Mouse (Mus musculus): ENCODE results near the gene Mgme1. TPM values are rescaled to one million over a fixed set of nuclear protein-coding genes. Genes with fewer than 3 reads are reported as not detected.
A peak's percentile ranks its signal among the peaks of the same experiment; 100 is the strongest.

The Mgme1 gene
- total and polyA plus RNA-seq, 2 experiments from 2014 or later, result 5.4 to 5.8 TPM

DNA sequence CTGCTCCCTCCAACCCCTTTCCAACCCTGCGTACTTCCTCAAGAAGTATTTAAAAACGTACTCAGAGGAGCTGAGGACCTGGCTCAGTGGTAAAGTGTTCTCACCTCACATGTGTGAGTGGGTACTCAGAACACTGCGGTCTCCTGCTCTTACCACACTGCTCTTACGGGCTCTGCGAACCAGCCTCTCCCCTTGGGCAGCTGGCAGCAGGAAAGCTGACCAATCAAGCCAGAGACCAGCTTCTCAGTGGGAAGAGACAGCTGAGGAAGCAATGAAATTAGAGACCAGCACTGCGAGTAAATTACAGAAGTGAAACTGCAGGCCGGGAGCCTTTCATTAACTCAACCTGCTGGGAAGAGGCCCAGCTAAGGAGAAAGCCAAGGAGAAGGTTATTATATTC lies 25.0 kb upstream of the Mgme1 start:
- H3K9ac ChIP-seq, result no peak overlapping the region
- H3K27ac ChIP-seq (ENCODE audit: low read depth, low read length), result no peak overlapping the region
- H3K4me1 ChIP-seq (ENCODE audit: insufficient read depth), result no peaks in the 10 kb centered on the region
- 71% methylated on average over 7 of the region's 7 CpGs for WGBS
- H3K27me3 ChIP-seq (ENCODE audit: insufficient read depth, low read length), result no peaks in the 10 kb centered on the region
- H3K4me2 ChIP-seq (ENCODE audit: low read depth), result no peak overlapping the region
- DNase-seq, result no peak
- TF ChIP-seq CTCF (IDR thresholded peaks at IDR 0.05; ENCODE audit: low read depth), result no peak
- H3K4me3 ChIP-seq (ENCODE audit: low read depth, low read length), result no peak overlapping the region
- no peaks in the 10 kb centered on the region for H3K9me3 ChIP-seq (ENCODE audit: low read length)
- H3K36me3 ChIP-seq (ENCODE audit: insufficient read depth), result peaks cover 18% of the 10 kb centered on the region
- ATAC-seq, result no peak

DNA sequence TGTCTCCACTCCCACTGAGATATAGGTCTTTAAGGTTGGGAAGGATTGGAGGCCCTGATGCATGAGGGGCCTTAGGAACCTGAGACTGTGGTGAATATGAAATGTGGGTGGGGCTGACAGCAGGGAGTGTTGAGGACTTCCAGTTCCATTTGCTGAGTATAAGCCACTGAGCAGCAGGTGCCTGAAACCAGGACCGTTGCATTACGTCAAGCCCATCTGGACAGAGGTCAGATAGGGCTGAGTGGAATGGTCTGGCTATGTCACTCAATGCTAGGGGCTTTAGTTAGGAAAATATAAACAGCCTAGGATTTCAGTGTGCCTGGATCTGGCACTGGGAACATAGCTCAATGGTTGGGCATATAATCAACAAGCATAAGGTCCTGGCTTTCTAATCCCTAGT lies 24.2 kb upstream of the Mgme1 start:
- Histone ChIP-seq H3K9me3 (ENCODE audit: low read length) (no peaks in the 10 kb centered on the region), H3K27me3 (ENCODE audit: insufficient read depth, low read length) (no peaks in the 10 kb centered on the region), H3K4me2 (ENCODE audit: low read depth) (no peak overlapping the region), H3K4me1 (ENCODE audit: insufficient read depth) (no peaks in the 10 kb centered on the region), H3K27ac (ENCODE audit: low read depth, low read length) (no peak overlapping the region), H3K4me3 (ENCODE audit: low read depth, low read length) (no peak overlapping the region), H3K9ac (no peak overlapping the region), H3K36me3 (ENCODE audit: insufficient read depth) (peaks cover 25% of the 10 kb centered on the region)
- no peak for TF ChIP-seq CTCF (IDR thresholded peaks at IDR 0.05; ENCODE audit: low read depth)
- no peak for ATAC-seq
- DNase-seq, result no peak
- 80% methylated on average over 2 of the region's 2 CpGs for WGBS

DNA sequence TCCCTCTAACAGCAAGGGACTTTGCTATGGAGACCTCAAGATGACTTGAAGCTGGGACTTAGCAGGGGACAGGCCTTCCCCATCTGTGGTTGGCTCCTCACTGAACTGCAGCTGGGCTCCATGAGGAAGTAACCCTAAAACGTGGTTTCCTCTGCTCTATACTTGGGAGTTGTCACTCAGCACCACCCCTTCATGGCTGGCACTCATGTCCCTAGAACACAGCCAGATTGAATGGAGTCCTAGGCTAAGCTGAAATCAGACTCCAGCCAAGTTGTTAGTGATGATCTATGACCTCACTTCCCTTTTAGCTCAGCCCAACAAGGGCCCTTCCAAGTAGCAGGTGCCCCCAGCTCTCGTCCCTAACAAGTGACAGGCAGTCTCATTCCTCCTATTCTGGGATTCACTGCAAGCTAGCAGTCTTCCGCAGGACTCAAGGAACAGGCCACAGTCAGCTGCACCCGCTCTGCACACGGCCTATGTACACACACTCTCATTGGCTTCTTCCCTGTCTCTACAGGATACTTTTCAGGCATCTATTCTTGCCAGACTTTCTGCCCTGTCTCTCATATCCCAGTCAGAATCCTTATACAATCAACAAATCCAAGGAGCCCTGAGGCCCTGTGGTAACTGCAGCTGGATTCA lies 23.0 kb upstream of the Mgme1 start:
- Histone ChIP-seq H3K9me3 (ENCODE audit: low read length) (no peaks in the 10 kb centered on the region), H3K27me3 (ENCODE audit: insufficient read depth, low read length) (no peaks in the 10 kb centered on the region), H3K9ac (no peak overlapping the region), H3K4me1 (ENCODE audit: insufficient read depth) (no peaks in the 10 kb centered on the region), H3K27ac (ENCODE audit: low read depth, low read length) (no peak overlapping the region), H3K4me3 (ENCODE audit: low read depth, low read length) (no peak overlapping the region), H3K4me2 (ENCODE audit: low read depth) (no peak overlapping the region), H3K36me3 (ENCODE audit: insufficient read depth) (peaks cover 35% of the 10 kb centered on the region)
- DNase-seq (no peak), ATAC-seq (peak; percentile 34)
- no peak for TF ChIP-seq CTCF (IDR thresholded peaks at IDR 0.05; ENCODE audit: low read depth)
- 43% methylated on average over 5 of the region's 5 CpGs for WGBS

- H3K4me3 ChIP-seq (ENCODE audit: low read depth, low read length), result no peak overlapping the region
- H3K27me3 ChIP-seq (ENCODE audit: insufficient read depth, low read length), result no peaks in the 10 kb centered on the region
- no peak for DNase-seq
- no peaks in the 10 kb centered on the region for H3K9me3 ChIP-seq (ENCODE audit: low read length)
- H3K9ac ChIP-seq, result no peak overlapping the region
- H3K36me3 ChIP-seq (ENCODE audit: insufficient read depth), result peaks cover 47% of the 10 kb centered on the region
- H3K27ac ChIP-seq (ENCODE audit: low read depth, low read length), result no peak overlapping the region
- 35% methylated on average over 4 of the region's 4 CpGs for WGBS
- no peak overlapping the region for H3K4me2 ChIP-seq (ENCODE audit: low read depth)
- no peaks in the 10 kb centered on the region for H3K4me1 ChIP-seq (ENCODE audit: insufficient read depth)
- no peak for TF ChIP-seq CTCF (IDR thresholded peaks at IDR 0.05; ENCODE audit: low read depth)
- ATAC-seq, result no peak
These were observed 21.7 kb upstream of the Mgme1 start for GRCm38 (mm10) chr2:144248613-144249376.

DNA sequence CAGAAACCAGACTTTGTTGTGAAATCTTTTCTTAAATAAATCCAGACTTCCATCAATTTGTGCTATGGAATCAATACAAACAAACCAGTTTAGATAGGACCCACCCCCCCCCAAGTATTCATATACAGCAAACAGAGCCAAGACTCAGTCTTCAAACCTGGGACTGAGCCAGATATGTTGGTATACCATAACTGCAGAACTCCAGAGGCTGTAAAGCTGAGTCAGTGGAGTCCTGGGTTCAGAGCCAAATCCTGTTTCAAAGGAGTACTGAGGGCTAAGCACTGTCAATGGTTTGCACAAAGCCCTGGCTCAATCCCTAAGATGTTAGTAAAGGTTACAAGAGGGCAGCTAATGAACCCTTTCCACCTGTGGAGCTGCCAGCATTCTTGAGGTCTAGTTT lies 20.4 kb upstream of the Mgme1 start:
- no peak for TF ChIP-seq CTCF (IDR thresholded peaks at IDR 0.05; ENCODE audit: low read depth)
- Histone ChIP-seq H3K27ac (ENCODE audit: low read depth, low read length) (no peak overlapping the region), H3K9me3 (ENCODE audit: low read length) (no peaks in the 10 kb centered on the region), H3K4me3 (ENCODE audit: low read depth, low read length) (no peak overlapping the region), H3K36me3 (ENCODE audit: insufficient read depth) (peaks cover 60% of the 10 kb centered on the region), H3K4me1 (ENCODE audit: insufficient read depth) (no peaks in the 10 kb centered on the region), H3K9ac (no peak overlapping the region), H3K4me2 (ENCODE audit: low read depth) (no peak overlapping the region), H3K27me3 (ENCODE audit: insufficient read depth, low read length) (no peaks in the 10 kb centered on the region)
- no peak for DNase-seq
- ATAC-seq, result no peak

DNA sequence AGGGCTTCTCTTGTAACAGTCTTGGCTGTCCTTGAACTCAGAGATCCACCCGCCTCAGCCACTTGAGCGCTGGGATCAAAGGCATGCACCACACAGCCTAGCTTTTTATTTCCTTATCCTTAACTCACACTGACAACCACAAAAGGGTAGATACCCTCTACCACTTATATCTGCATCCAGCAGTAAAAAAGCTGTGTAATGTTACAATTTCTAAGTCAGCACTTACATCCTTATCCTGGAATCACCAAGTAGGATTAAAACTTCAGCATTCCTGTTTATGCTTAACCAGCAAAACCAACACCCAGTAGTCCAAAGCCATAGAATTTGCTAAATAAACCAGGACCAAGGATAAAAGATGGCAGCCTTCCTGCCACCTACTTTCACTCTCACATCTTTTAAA lies 7.6 kb upstream of the Mgme1 start:
- H3K4me1 ChIP-seq (ENCODE audit: insufficient read depth), result no peaks in the 10 kb centered on the region
- no peak overlapping the region for H3K4me3 ChIP-seq (ENCODE audit: low read depth, low read length)
- no peak for ATAC-seq
- H3K9ac ChIP-seq, result no peak overlapping the region
- no peaks in the 10 kb centered on the region for H3K27me3 ChIP-seq (ENCODE audit: insufficient read depth, low read length)
- 91% methylated on average over 2 of the region's 2 CpGs for WGBS
- H3K9me3 ChIP-seq (ENCODE audit: low read length), result no peaks in the 10 kb centered on the region
- TF ChIP-seq CTCF (IDR thresholded peaks at IDR 0.05; ENCODE audit: low read depth), result no peak
- H3K36me3 ChIP-seq (ENCODE audit: insufficient read depth), result peaks cover 18% of the 10 kb centered on the region
- H3K27ac ChIP-seq (ENCODE audit: low read depth, low read length), result no peak overlapping the region
- DNase-seq, result no peak
- no peak overlapping the region for H3K4me2 ChIP-seq (ENCODE audit: low read depth)

- Histone ChIP-seq H3K4me3 (ENCODE audit: low read depth, low read length) (no peak overlapping the region), H3K4me1 (ENCODE audit: insufficient read depth) (peaks cover 14% of the 10 kb centered on the region), H3K4me2 (ENCODE audit: low read depth) (no peak overlapping the region), H3K36me3 (ENCODE audit: insufficient read depth) (peaks cover under 1% of the 10 kb centered on the region; the same call in 1 of the 2 replicates), H3K27me3 (ENCODE audit: insufficient read depth, low read length) (no peaks in the 10 kb centered on the region), H3K9me3 (ENCODE audit: low read length) (no peaks in the 10 kb centered on the region), H3K9ac (no peak overlapping the region), H3K27ac (ENCODE audit: low read depth, low read length) (no peak overlapping the region)
- DNase-seq, result no peak
- no peak for ATAC-seq
- TF ChIP-seq CTCF (IDR thresholded peaks at IDR 0.05; ENCODE audit: low read depth), result no peak
- WGBS, result 71% methylated on average over 5 of the region's 5 CpGs
These were observed 5.9 kb upstream of the Mgme1 start for GRCm38 (mm10) chr2:144264398-144265119.
